Mouse (Mus musculus): ENCODE data around the gene Nlrc3. TPM values are rescaled to one million over a fixed set of nuclear protein-coding genes. Genes with fewer than 3 reads are reported as not detected.

Nlrc3 gene
- total RNA-seq (2023) = 76.5 TPM

GRCm38 (mm10) chr16:3976251-3976671 is at the start of gene Nlrc3:
Gene Nlrc3 (minus strand): TSS chr16:3976632.

GRCm38 (mm10) chr16:4003489-4004398 is 27.3 kb upstream of the Nlrc3 start, which contains the start of gene Slx4:
Gene Slx4 (minus strand): TSS chr16:4003770.

GRCm38 (mm10) chr16:3908537-3909111 is 67.8 kb downstream of the Nlrc3 start, which contains the start of the genes 1700037C18Rik and Cluap1:
Gene 1700037C18Rik (minus strand): TSS chr16:3908689.
Gene Cluap1 (plus strand): TSS chr16:3908801.

Other genes starting within 250 kb of the Nlrc3 start
- gene Zfp263, start 232.5 kb downstream of the Nlrc3 start, total RNA-seq (2023) = 46.7 TPM
- gene Olfr15, start 145.8 kb downstream of the Nlrc3 start, total RNA-seq (2023) = not detected
- gene Zfp174, start 129.4 kb downstream of the Nlrc3 start, total RNA-seq (2023) = 0.35 TPM
- 81.6 TPM for gene Naa60, start 104.3 kb downstream of the Nlrc3 start, total RNA-seq (2023)
- 28.4 TPM for gene Zfp597, start 92.1 kb downstream of the Nlrc3 start, total RNA-seq (2023)
- not detected for gene Gm20695, start 92.0 kb downstream of the Nlrc3 start, total RNA-seq (2023)
- gene 1700037C18Rik, start 67.9 kb downstream of the Nlrc3 start, total RNA-seq (2023) = 4.9 TPM
- 25.7 TPM for gene Cluap1, start 67.8 kb downstream of the Nlrc3 start, total RNA-seq (2023)
- 56.4 TPM for gene Slx4, start 27.1 kb upstream of the Nlrc3 start, total RNA-seq (2023)
- gene Dnase1, start 60.3 kb upstream of the Nlrc3 start, total RNA-seq (2023) = not detected
- 73.5 TPM for gene Trap1, start 101.2 kb upstream of the Nlrc3 start, total RNA-seq (2023)
- 169 TPM for gene Crebbp, start 237.4 kb upstream of the Nlrc3 start, total RNA-seq (2023)

Data from CD4-positive naive resting alpha-beta T cell, adult 76 days (primary cell).